Mouse (Mus musculus): ENCODE results near the gene Mrpl21.

Gene Mrpl21

DNA sequence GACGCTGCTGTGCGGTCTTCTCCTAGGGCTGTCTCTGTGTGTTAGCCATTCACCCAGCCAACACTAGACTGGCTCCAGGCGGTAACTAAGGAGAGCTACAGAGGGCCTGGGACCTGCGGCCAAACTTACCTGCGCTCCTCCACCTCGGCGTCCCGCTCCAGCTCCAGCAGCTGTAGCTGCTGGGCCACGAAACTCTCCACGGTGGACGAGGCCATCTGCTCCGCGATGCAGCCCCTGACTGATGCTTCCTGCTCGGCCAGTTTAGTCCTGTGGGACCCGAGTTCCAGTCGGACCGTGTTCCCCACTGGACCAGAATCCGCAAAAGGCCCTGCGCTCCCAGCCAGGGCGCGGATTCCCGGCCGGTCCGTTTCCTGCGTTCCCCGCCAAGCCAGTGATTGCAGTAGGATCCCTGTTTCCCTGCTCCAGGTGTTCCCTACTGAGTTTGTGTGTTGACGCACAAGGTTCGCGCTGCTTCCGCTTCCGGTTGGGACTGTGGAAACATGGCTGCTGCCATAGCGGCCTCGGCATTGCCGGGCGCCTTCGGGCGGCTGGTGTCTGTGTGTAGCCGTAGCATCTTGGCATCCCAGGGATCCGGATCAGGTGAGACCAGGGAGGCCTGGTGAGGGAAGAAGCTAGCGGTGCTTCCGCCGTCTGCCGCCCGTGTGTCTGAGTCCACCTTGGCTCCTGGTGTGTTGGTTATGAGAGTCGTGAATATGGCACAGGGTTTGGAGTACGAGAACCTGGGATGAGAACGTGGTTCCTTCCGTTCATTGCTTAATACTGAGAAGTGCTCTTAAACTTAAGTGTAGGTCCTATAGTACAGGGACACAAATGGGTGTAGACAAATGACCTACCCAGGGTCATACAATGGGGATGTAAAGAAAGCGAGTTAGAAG is at the start of gene Mrpl21, which contains the start of gene Ighmbp2:
Gene Mrpl21, plus strand, starts transcription at position 330 of the 896 bp plus-strand sequence.
Gene Ighmbp2, minus strand, starts transcription at position 446 of the 896 bp plus-strand sequence.
- DNase-seq (ENCODE audit: low spot score in 2 of 2): peak; percentile 88 to 90

DNA sequence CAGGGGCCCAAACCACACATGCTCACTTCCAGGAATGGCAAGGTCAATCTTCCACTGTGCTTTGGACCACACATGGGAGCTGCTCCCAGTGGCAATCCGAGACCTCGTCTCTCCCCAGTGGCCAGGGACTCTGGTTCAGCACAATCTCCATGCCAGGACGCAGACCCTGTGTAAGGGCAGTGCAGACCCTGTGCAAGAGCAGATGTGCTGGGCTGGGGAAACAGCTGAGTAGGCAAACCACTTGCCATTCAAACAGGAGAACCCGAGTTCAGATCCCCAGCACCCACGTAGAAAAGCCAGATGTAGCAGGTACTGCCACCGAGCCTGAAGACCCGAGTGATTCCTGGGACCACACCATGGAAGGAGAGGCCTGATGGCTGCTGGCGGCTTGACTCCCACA is 22.7 kb upstream of the Mrpl21 start:
- DNase-seq (ENCODE audit: low spot score in 2 of 2): no peak

GRCm38 (mm10) chr19:3260591-3260990 is 22.1 kb upstream of the Mrpl21 start:
- no peak for DNase-seq (ENCODE audit: low spot score in 2 of 2)

GRCm38 (mm10) chr19:3261336-3261735 is 21.4 kb upstream of the Mrpl21 start:
- DNase-seq (ENCODE audit: low spot score in 2 of 2): no peak

DNA sequence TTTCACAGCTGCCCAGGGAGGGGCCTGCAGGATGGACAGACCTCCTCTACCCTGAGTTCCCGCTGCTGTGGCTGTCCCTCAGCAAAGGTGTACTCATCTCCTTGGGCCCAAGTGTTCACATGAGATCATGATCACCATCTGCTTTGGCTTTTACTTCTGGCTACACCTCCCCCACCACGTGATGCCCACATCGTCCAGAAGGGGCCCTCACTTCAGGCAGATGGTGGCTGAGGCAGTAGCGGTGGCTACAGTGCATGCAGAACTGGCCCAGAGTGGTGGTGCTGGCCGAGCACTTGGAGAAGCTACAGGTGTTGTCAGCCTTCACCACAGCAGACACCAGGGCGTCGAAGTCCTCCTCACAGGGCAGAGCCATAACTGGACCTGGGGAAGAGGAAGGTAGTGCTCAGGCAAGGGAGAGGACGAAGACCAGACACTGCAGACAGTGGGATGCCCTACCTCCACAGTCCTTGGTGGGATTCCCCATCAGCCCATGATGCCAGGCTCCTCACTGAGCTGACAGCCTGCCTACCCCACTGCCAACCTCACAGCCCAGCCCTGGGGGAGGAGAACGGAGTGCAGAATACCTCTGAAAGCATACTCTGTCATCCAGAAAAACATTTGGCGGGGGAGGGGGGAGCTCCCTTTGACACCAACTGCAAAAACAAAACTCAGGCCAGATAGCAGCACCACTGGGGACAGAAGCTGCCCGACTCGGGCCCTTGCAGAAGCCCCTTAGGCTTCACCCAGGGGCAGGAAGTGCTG is 20.8 kb upstream of the Mrpl21 start:
- peak; percentile 14 to 57 for DNase-seq (ENCODE audit: low spot score in 2 of 2)

DNA sequence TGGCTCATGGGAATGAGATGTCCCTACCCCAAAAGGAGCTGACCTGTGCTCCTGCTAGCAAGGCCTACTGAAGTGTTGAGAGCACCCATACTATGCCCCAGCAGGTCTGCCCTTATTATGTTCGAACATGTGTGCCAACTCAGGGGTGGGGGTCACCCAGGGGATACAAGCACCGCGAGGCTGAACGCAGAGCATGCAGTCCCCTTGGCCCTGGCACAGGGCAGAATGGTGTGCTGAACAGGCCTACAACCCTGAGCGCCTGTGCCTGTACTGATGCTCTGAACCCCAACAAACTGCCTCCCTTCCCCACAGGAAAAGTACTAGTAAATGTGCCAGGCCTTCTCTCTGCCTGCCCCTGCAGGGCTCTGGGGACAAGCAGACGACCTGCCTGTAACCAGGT is 18.4 kb upstream of the Mrpl21 start:
- DNase-seq (ENCODE audit: low spot score in 2 of 2): peak in 1 of 2 experiments; percentile 16

DNA sequence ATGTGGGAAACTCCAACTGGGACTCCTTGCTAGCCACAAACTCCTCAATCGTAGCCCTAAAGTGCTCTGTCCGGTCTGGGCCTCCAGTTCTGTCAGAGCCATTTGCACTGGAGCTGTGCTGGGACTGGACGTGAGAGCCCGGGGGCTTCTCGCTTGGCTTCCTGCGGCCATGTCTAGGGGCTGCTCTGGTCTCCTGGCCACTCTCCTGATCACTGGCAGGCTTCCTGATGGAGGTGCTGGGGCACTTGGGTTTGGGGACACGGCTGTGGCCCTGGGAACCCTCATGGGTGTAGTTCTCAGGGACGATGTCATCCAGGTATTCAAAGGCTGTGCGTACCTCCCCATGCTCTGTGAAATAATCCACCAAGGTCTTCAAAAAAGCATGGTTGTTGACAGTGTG is 17.5 kb upstream of the Mrpl21 start:
- DNase-seq (ENCODE audit: low spot score in 2 of 2): peak; percentile 16 to 56

DNA sequence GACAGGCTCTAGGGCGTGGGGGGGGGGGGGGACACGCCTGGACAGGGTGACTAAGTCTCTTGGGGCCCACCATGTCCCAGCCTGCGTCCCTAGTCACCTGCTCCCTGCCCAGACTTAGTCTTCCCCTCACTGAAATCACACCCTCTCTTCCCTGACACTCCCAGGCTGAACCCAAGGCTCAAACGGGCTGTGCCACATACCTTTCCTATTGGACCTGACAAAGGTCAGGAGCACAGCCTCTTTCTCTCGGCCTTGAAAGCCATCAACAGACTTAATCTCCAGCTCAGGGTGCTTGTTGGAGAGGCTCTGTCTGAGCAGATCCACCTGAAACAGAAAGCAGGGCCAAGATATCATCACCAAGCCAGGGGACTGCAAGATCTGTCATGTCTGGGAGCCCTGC is 16.6 kb upstream of the Mrpl21 start:
- DNase-seq (ENCODE audit: low spot score in 2 of 2): peak; percentile 21 to 51

GRCm38 (mm10) chr19:3266676-3267075 is 16.0 kb upstream of the Mrpl21 start:
- DNase-seq (ENCODE audit: low spot score in 2 of 2): peak in 1 of 2 experiments; percentile 45

- DNase-seq (ENCODE audit: low spot score in 2 of 2): peak; percentile 14 to 47
Observed at GRCm38 (mm10) chr19:3267340-3267739, 15.4 kb upstream of the Mrpl21 start.

GRCm38 (mm10) chr19:3268218-3268980 is 14.3 kb upstream of the Mrpl21 start:
- peak; percentile 15 to 54 for DNase-seq (ENCODE audit: low spot score in 2 of 2)

GRCm38 (mm10) chr19:3269279-3269678 is 13.4 kb upstream of the Mrpl21 start:
- DNase-seq (ENCODE audit: low spot score in 2 of 2): peak; percentile 13 to 55

DNA sequence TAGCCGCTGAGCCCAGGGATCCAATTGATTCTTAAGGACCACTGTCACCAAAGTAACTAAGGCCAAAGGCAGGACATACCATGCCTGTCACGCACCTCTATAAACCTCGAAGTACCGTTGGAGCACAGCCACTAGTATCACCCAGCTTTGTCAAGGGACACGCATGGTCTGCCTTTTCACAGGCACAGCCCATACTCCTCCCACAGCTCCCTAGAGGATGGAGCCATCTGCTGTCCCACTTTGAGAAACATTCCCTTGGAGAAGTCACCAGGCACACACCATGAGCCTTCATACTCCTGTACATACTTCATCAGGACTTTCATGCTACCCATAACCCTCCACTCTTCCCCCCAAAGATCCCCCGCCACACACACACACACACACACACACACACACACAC is 12.9 kb upstream of the Mrpl21 start:
- DNase-seq (ENCODE audit: low spot score in 2 of 2): no peak

DNA sequence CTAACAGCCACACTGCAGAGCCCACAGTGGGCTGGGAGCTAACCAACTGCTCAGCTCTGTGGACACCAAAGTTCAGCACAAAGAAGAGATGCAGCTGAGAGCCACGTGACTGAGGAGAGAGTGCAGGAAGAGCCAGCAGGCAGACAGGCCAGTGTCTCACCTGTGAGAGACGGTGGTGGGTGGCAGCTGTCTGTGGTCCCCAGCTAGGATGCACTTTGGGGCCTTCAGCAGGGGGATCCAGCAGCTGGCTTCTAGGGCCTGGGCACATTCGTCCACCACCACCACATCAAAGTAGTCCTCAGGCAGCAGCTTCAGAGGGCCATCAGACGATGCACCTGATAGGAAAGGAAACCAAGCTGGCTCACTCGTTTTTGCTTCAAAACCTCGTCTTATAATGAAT is 11.3 kb upstream of the Mrpl21 start:
- DNase-seq (ENCODE audit: low spot score in 2 of 2): peak in 1 of 2 experiments; percentile 56

DNA sequence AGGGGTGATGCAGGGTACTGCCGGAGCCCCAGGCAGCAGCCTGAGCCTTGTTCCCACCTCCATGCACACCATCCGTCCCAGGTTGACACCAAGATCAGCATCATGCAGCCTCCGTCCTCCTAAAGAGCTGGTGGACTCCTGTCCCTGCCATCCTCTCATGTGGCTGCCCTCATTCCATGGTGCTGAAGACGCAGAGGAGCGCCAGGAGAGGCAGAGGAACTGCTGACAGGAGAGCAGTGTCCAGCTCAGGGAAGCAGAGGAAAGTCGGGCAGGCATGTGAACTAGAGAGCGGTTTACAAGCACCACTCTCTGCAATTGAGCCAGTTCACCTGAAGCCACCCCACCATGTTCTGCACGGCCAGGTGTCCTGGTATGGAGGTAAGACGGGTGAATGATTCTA is 9.4 kb upstream of the Mrpl21 start:
- no peak for DNase-seq (ENCODE audit: low spot score in 2 of 2)

DNA sequence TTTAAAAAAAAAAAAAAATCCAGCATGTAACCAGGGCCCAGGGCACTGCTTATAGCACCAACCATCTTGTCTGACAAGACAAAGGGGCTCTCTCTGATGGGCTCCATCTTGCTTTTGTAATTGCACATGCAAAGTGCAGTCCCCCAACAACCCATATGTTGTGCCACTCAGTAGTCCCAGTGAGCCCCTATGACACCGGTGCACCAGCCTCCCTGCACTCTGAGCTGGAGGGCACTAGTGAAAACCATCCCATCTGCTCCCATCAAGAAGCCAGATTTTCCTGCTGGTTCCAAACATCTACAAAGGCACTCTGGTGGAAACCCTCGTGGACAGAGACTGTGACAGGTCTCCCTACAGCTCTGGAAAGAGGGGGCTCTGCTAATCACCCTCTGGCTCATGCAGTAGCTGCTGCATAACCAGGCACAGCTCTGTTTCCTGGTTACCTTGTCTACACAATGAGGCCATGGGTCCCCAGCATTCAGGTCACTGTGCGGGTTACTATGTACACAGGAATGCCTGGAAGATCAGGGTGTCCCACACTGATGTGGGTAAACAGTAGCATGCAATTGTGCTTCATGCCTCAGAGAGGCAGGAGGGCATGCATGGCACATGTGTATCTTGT is 6.8 kb upstream of the Mrpl21 start:
- DNase-seq (ENCODE audit: low spot score in 2 of 2): peak in 1 of 2 experiments; percentile 57

- DNase-seq (ENCODE audit: low spot score in 2 of 2): no peak
Observed at GRCm38 (mm10) chr19:3281886-3282285, 815 bp upstream of the Mrpl21 start.

DNA sequence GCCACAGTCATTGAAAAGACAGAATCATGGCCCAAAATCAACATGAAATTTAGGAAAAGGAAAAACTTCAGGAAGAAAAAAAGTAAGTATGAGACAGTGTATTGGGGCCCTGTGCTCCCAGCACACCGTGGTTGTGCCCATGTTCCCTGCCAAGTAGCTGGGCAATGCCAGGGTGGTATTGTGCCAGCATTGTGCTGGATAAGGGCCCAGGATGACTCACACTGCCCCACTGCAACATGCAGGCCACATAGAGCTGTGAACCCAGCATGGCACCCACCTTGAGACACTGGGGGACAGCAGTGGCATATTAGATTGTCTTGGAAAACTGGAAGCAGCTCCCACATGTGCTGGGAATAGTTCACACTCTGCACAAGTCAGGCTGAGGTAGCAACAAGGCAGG is 6.3 kb downstream of the Mrpl21 start:
- no peak for DNase-seq (ENCODE audit: low spot score in 2 of 2)

GRCm38 (mm10) chr19:3292028-3292427 is 9.3 kb downstream of the Mrpl21 start:
- peak in 1 of 2 experiments; percentile 55 for DNase-seq (ENCODE audit: low spot score in 2 of 2)

DNA sequence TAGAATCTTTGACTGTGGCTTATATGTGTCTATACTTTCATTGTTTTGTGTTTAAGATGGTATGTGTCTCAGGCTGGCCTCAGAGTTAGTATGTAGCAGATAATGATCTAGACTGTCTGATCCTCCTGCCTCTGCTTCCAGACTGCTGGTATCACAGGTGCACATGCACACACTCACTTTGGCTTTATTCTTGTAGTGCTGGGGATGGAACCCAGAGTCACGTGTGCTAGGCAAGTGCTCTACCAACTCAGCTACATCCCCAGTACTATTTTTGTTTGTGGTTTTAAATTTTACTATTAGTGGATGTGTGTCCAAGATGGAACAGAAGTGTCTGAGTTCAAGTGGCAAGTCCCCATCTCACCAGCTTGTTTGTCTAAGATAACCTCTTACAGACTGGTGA is 10.3 kb downstream of the Mrpl21 start:
- no peak for DNase-seq (ENCODE audit: low spot score in 2 of 2)

DNA sequence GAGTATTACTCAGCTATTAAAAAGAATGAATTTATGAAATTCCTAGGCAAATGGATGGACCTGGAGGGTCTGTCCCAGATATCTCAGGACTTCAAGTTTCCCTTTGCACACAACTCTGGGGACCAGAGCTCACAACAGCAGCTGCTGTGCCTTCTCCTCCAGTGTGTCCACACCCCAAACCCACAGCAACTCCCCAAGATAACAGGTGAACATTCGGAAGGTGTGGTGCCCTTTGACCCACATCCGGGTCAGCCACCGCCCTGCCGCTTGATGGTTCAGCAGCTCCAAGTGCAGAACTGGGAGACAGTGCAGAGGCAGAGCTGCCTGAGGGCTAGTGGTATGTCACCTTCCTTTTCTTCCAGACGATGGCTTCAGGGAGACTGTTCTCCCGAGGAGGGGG is 12.5 kb downstream of the Mrpl21 start:
- DNase-seq (ENCODE audit: low spot score in 2 of 2): no peak
